Mouse (Mus musculus) kidney, adult 2 months (tissue): ENCODE measurements around the gene Edn2. TPM values are rescaled to one million over a fixed set of nuclear protein-coding genes. Genes with fewer than 3 reads are reported as not detected.
A peak's percentile ranks its signal among the peaks of the same experiment; 100 is the strongest.

Experiments used
- DNase-seq: peaks from one replicate; pipeline ENCODE4 v3.0.0; 2021
- H3K27ac ChIP-seq: fragments of 200-500 bp; 2 replicates; pipeline ENCODE4 v1.5.1; 2012; ENCODE audit warnings: low read depth, low read length, control low read depth, inconsistent platforms; ENCODE audit not compliant: insufficient read depth
- H3K27me3 ChIP-seq: fragments of 200-500 bp; replicated peaks from 2 replicates; pipeline ENCODE4 v1.6.1; 2012; ENCODE audit warnings: mild to moderate bottlenecking, moderate library complexity, low read length, inconsistent platforms; ENCODE audit not compliant: control insufficient read depth, insufficient read depth
- H3K36me3 ChIP-seq: fragments of 200-500 bp; 2 replicates; pipeline ENCODE4 v1.6.1; 2012; ENCODE audit warnings: mild to moderate bottlenecking, moderate library complexity, low read length, inconsistent platforms; ENCODE audit not compliant: control insufficient read depth, insufficient read depth
- H3K4me1 ChIP-seq: fragments of 200-500 bp; 2 replicates; pipeline ENCODE4 v1.6.1; 2011; ENCODE audit warnings: low read length; ENCODE audit not compliant: control insufficient read depth, insufficient read depth
- H3K4me3 ChIP-seq: fragments of 200-500 bp; 2 replicates; pipeline ENCODE4 v1.5.1; 2011; ENCODE audit warnings: mild to moderate bottlenecking, low read depth, low read length, control low read depth; ENCODE audit not compliant: insufficient read depth
- CTCF ChIP-seq: fragments of 200-500 bp; conservative IDR thresholded peaks from 2 replicates; pipeline ENCODE4 v1.5.1; 2011; ENCODE audit warnings: low read depth, mild to moderate bottlenecking, control low read depth, low read length, moderate library complexity, mixed read lengths; ENCODE audit not compliant: insufficient read depth, insufficient read length
- POLR2A ChIP-seq: fragments of 200-500 bp; IDR thresholded peaks from one replicate; pipeline ENCODE4 v1.6.1; 2011; ENCODE audit warnings: low read depth, low read length, control low read depth
- WGBS: fragments of 180-500 bp; shearing (Covaris S2); methylation state at CpG from one replicate; pipeline ENCODE4 v1.1.7; 2018; 5-methylcytosine and 5-hydroxymethylcytosine counted together
- polyA plus RNA-seq: library from polyadenylated mRNA; depleted of rRNA; stranded (reverse); fragments of >200 nt; gene quantifications from 2 replicates; pipeline ENCODE4 v1.2.3, GENCODE M21; 2012

Edn2 gene
- polyA plus RNA-seq, 1 experiment: not detected

GRCm38 (mm10) chr4:120128033-120128432, 33.0 kb upstream of the Edn2 start:
- 73% methylated on average over 4 of the region's 4 CpGs for WGBS
- Histone ChIP-seq H3K27ac (no peak overlapping the region), H3K36me3 (no peaks in the 10 kb centered on the region), H3K4me3 (no peak overlapping the region), H3K27me3 (no peaks in the 10 kb centered on the region), H3K4me1 (no peaks in the 10 kb centered on the region)
- TF ChIP-seq CTCF (no peak), POLR2A (no peak)
- peak; percentile 9 for DNase-seq

DNA sequence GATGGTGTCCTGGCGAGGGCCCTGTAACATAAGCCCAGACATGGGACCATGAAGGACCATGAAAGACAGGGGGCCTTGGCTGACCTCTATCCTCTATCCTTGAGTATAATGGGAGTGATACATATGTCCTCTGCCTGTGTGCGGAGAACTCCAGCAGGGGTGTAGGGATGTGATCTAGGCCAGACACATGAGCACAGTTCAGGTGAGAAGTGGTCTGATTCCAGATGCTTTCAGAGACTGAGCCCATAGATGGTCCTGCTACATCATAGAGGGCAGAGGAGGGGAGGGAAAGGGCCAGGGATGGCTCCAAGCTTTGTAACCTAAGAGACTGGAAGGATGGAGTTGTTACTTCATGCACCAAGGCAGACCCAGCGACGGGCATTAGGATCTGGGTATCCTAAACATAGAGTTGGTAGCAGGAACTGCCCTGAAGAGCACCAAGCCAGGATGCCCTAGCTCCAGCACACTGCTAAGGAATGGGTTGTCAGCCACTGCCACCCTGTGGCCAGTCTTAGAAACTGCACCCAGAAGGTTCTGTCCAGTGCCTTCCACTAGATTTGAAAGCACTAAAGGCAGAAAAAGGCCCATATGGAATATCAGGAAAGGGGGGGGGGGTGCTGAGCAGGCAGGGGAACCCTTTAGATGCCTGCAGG, 31.6 kb upstream of the Edn2 start:
- Histone ChIP-seq H3K4me3 (no peak overlapping the region), H3K27me3 (no peaks in the 10 kb centered on the region), H3K27ac (no peak overlapping the region), H3K36me3 (no peaks in the 10 kb centered on the region), H3K4me1 (no peaks in the 10 kb centered on the region)
- peak; percentile 54 for DNase-seq
- WGBS: 37% methylated on average over 4 of the region's 4 CpGs
- TF ChIP-seq POLR2A: no peak
- peak; percentile 96 for TF ChIP-seq CTCF

DNA sequence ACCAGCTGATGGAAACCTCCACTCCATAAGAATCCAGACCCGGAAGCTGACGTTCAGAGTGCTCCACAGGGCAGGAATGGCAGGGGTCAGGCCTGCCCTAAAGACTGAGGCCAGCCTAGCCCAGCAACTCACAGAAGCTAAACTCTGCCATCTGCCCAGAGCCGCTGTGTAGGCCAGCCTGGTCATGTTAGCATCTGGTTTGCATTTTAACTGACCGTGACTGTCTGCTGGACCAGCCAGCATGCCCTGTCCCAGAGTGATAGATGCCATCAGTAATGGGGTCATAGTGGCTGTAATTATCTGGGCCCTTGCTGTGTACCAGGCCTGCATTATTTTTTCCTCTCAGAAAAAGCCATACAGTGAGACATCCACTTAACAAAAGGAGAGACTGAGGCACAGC, 30.1 kb upstream of the Edn2 start:
- 59% methylated on average over 4 of the region's 4 CpGs for WGBS
- H3K27ac ChIP-seq: no peak overlapping the region
- no peak for TF ChIP-seq CTCF

GRCm38 (mm10) chr4:120131441-120132220, 29.4 kb upstream of the Edn2 start:
- no peak for TF ChIP-seq CTCF
- no peak for TF ChIP-seq POLR2A
- no peaks in the 10 kb centered on the region for H3K4me1 ChIP-seq
- DNase-seq: peak; percentile 81
- no peak overlapping the region for H3K27ac ChIP-seq
- no peaks in the 10 kb centered on the region for H3K36me3 ChIP-seq
- H3K27me3 ChIP-seq: no peaks in the 10 kb centered on the region
- H3K4me3 ChIP-seq: no peak overlapping the region
- WGBS: 65% methylated on average over 24 of the region's 24 CpGs

More for the DNA sequence above, 30.1 kb upstream of the Edn2 start:
- Histone ChIP-seq H3K4me3 (no peak overlapping the region), H3K27me3 (no peaks in the 10 kb centered on the region), H3K4me1 (no peaks in the 10 kb centered on the region), H3K36me3 (no peaks in the 10 kb centered on the region)
- no peak for DNase-seq

DNA sequence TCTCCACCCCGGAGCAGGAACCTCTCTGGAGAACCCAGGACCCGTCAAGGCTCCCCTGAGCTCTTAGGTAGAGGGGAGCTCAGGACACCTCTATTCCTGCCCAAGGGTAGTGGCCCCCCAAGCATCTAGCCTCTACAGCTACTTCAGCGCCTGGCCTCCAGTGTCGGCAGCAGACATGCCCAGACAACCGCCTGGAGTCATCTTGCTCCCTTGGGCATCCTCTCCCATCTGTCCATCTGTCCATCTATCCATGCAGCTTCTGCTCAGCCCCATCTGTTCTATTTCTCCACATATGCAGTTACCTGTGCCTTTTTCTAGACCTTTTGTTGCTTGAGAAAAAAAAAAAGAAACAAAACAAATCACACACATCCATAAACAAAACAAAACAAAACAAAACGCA, 26.8 kb upstream of the Edn2 start:
- no peak for DNase-seq
- Histone ChIP-seq H3K36me3 (no peaks in the 10 kb centered on the region), H3K4me3 (no peak overlapping the region), H3K4me1 (no peaks in the 10 kb centered on the region), H3K27ac (no peak overlapping the region), H3K27me3 (no peaks in the 10 kb centered on the region)
- TF ChIP-seq CTCF (no peak), POLR2A (no peak)
- 83% methylated on average over 6 of the region's 6 CpGs for WGBS

DNA sequence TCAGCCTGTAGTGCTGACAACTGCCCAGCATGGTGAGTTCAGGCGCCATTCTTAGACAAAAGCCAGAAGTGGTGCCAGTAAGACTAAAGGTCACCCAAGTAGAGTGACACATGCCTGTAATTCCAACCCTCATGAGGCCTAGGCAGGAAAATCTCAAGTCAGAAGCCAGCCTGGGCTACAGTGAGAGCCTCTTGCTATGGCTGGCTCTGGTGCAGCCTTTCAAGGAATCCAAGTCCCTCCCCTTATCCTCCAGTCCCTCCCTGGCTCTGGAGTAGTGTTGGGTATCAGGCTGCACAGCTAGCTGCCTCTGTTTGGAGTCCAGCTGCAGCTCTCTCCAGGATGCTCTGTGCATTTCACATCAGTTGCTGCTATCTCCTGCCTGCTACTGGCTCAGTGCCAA, 19.2 kb upstream of the Edn2 start:
- Histone ChIP-seq H3K27me3 (no peaks in the 10 kb centered on the region), H3K4me3 (no peak overlapping the region), H3K27ac (no peak overlapping the region), H3K36me3 (no peaks in the 10 kb centered on the region), H3K4me1 (no peaks in the 10 kb centered on the region)
- TF ChIP-seq POLR2A: no peak
- no peak for TF ChIP-seq CTCF
- no peak for DNase-seq
- 68% methylated on average over 1 of the region's 1 CpGs for WGBS

GRCm38 (mm10) chr4:120142905-120143304, 18.1 kb upstream of the Edn2 start:
- Histone ChIP-seq H3K27me3 (no peaks in the 10 kb centered on the region), H3K4me1 (no peaks in the 10 kb centered on the region), H3K36me3 (no peaks in the 10 kb centered on the region), H3K4me3 (no peak overlapping the region), H3K27ac (no peak overlapping the region)
- WGBS: 79% methylated on average over 9 of the region's 9 CpGs
- TF ChIP-seq CTCF (no peak), POLR2A (no peak)
- no peak for DNase-seq
